Mouse (Mus musculus): ENCODE measurements around the gene Noc2l. TPM values are rescaled to one million over a fixed set of nuclear protein-coding genes. Genes with fewer than 3 reads are reported as not detected.

Noc2l gene
- polyA plus RNA-seq, 1 experiment from 2014 or later = 53.6 TPM

DNA sequence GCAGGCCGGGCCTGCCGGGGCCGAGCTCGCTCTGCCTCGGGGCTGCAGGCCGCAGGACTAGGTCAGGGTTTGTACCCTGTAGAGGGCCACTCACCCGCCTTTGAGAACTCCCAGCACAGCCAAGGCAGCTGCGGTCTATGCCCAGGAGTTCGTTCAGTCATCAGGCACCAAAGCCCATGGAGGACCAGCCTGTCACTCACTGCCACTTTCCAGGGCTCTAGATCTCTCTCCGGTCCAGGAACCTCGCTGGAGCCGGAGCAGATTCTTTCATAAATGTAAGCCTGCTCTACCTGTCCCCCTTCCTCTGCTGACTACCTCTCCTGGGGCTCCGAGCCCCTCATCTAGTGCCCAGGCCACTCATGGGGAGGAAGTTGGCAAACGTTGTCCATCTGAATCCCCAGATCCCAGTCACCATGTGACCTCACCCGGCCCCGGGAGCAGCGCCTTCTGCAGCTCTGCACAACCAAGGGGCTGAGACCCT, 1.7 kb upstream of the Noc2l start:
- 6% methylated on average over 17 of the region's 17 CpGs for WGBS
- H3K9ac ChIP-seq (ENCODE audit: low read length) = peak overlapping the region; percentile 79
- H3K9me3 ChIP-seq (replicated peaks; ENCODE audit: control insufficient read depth, low read length) = no peaks in the 10 kb centered on the region
- H3K4me1 ChIP-seq (ENCODE audit: control insufficient read depth, insufficient read depth, low read length) = peaks cover 9% of the 10 kb centered on the region
- no peak for ATAC-seq (ENCODE audit: insufficient read depth, low FRiP score)
- H3K27me3 ChIP-seq (ENCODE audit: control insufficient read depth, insufficient read depth, low read length) = no peaks in the 10 kb centered on the region
- H3K27ac ChIP-seq (ENCODE audit: low read length) = peak overlapping the region; percentile 0; the same call in 1 of the 2 replicates
- peak overlapping the region; percentile 95 for H3K4me3 ChIP-seq (replicated peaks; ENCODE audit: low read length)
- peak overlapping the region; percentile 76 for H3K4me2 ChIP-seq (ENCODE audit: low read depth, low read length)
- peaks cover 20% of the 10 kb centered on the region for H3K36me3 ChIP-seq (ENCODE audit: control insufficient read depth, insufficient read depth, low read length)

DNA sequence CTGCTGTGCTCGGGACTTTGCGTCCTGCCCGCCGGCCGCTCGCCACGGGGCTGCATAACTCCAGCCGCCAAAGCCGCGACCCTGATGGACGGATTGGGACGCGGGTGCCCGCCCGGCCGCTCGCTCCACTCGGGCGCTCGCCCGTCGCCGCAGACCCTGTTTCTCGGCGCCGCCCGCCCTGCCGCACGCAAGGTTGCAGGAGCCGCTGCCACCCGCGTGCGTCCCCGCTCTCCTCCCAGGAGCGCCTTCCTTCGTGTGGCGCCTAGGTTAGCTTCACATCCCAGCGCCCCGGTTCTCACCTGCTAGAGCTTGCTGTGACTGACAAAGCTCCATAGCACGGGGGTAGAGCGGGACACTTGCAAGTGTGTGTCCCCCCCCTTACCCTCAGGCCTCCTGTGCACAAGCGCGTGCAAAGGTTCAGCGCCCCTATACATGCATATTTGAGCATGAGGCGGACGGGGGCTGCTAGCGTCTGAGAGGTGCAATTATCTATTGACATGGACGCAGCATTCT, 1.1 kb upstream of the Noc2l start, which contains the start of gene Plekhn1:
Gene Plekhn1, minus strand, starts transcription at position 157 of the 513 bp plus-strand sequence.
- under 1% methylated on average over 37 of the region's 48 CpGs for WGBS
- H3K27ac ChIP-seq (ENCODE audit: low read length) = peak within 1 kb of the TSS; percentile 95
- H3K4me3 ChIP-seq (replicated peaks; ENCODE audit: low read length) = peak within 1 kb of the TSS; percentile 95
- peaks cover 8% of the 10 kb centered on the region for H3K4me1 ChIP-seq (ENCODE audit: control insufficient read depth, insufficient read depth, low read length)
- H3K4me2 ChIP-seq (ENCODE audit: low read depth, low read length) = peak within 1 kb of the TSS; percentile 76
- peaks cover 19% of the 10 kb centered on the region for H3K36me3 ChIP-seq (ENCODE audit: control insufficient read depth, insufficient read depth, low read length)
- no peak for ATAC-seq (ENCODE audit: insufficient read depth, low FRiP score)
- H3K9ac ChIP-seq (ENCODE audit: low read length) = peak within 1 kb of the TSS; percentile 79
- H3K9me3 ChIP-seq (replicated peaks; ENCODE audit: control insufficient read depth, low read length) = no peaks in the 10 kb centered on the region
- H3K27me3 ChIP-seq (ENCODE audit: control insufficient read depth, insufficient read depth, low read length) = no peaks in the 10 kb centered on the region

DNA sequence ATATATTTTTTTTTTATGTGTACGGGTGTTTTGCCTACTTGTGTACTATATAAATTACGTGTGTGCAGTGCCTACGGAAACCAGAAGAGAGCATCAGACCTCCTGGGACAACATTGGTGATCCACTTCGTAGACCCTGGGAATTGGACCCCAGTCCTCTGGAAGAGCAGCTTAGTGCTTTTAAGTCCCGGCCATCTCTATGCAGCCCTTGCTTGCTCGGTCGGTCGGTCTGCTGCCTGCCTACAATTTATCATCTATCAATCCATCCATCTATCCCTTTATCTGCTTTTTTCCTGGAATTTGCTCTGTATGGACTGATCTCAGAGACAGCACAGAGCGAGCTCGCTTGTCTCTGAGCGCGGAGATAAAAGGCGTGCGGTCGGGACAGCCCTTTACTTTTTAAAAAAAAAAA, 445 bp upstream of the Noc2l start:
- no peak for ATAC-seq (ENCODE audit: insufficient read depth, low FRiP score)

DNA sequence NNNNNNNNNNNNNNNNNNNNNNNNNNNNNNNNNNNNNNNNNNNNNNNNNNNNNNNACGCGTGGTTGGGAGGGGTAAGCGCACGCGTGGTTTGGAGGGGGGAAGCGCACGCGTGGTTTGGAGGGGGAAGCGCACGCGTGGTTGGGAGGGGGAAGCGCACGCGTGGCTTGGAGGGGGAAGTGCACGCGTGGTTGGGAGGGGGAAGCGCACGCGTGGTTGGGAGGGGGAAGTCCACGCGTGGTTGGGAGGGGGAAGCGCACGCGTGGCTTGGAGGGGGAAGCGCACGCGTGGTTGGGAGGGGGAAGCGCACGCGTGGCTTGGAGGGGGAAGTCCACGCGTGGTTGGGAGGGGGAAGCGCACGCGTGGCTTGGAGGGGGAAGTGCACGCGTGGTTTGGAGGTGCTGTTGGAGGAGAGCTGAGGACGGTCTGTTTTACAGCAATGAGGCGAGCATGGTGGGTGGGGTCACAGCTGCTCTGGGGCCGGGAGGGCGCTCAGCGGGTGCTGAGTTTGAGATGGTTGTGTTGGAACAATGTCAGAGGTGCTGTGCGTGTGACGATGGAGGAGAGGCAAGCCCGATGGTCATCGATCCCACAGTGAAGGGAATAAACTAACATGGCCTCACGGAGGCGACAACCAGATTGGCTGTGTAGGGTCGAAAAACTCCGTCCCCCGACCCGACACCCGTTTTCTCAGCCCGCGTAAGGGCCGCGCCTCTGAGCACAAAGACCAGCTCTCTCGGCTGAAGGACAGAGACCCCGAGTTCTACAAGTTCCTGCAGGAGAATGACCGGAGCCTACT, 1.0 kb downstream of the Noc2l start:
- Histone ChIP-seq H3K4me2 (ENCODE audit: low read depth, low read length) (peak overlapping the region; percentile 76), H3K4me3 (replicated peaks; ENCODE audit: low read length) (peak overlapping the region; percentile 95), H3K9ac (ENCODE audit: low read length) (peak overlapping the region; percentile 87), H3K36me3 (ENCODE audit: control insufficient read depth, insufficient read depth, low read length) (peaks cover 24% of the 10 kb centered on the region), H3K27ac (ENCODE audit: low read length) (peak overlapping the region; percentile 95; the same call in 1 of the 2 replicates), H3K9me3 (replicated peaks; ENCODE audit: control insufficient read depth, low read length) (no peaks in the 10 kb centered on the region), H3K4me1 (ENCODE audit: control insufficient read depth, insufficient read depth, low read length) (peaks cover 8% of the 10 kb centered on the region), H3K27me3 (ENCODE audit: control insufficient read depth, insufficient read depth, low read length) (no peaks in the 10 kb centered on the region)
- ATAC-seq (ENCODE audit: insufficient read depth, low FRiP score) = no peak
- 21% methylated on average over 55 of the region's 60 CpGs for WGBS

More for the DNA sequence above, 445 bp upstream of the Noc2l start:
- Histone ChIP-seq H3K27ac (ENCODE audit: low read length) (peak overlapping the region; percentile 95), H3K36me3 (ENCODE audit: control insufficient read depth, insufficient read depth, low read length) (peaks cover 20% of the 10 kb centered on the region), H3K9ac (ENCODE audit: low read length) (peak overlapping the region; percentile 68), H3K4me2 (ENCODE audit: low read depth, low read length) (peak overlapping the region; percentile 76), H3K4me3 (replicated peaks; ENCODE audit: low read length) (peak overlapping the region; percentile 95), H3K27me3 (ENCODE audit: control insufficient read depth, insufficient read depth, low read length) (no peaks in the 10 kb centered on the region), H3K4me1 (ENCODE audit: control insufficient read depth, insufficient read depth, low read length) (peaks cover 8% of the 10 kb centered on the region), H3K9me3 (replicated peaks; ENCODE audit: control insufficient read depth, low read length) (no peaks in the 10 kb centered on the region)
- under 1% methylated on average over 15 of the region's 15 CpGs for WGBS

DNA sequence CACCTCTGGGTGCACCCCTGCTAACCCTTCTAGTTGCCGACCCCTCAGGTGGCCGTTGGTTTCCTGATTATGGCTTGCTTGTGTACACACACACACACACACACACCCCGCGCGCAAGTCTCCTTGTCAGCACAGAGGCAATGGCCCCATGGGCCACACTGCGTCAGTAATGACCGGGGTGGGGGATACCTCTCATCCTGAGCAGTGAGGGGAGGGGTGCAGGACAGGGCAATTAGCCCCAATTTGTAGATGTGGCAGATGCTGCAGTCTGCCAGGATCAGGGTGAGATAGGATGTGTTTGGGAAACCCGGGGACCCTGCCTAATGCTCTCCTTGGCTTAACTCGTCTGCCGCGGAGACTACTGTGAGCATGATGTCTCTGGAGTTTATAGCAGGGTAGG, 13.8 kb downstream of the Noc2l start:
- Histone ChIP-seq H3K27ac (ENCODE audit: low read length) (no peak overlapping the region), H3K4me1 (ENCODE audit: control insufficient read depth, insufficient read depth, low read length) (peaks cover 4% of the 10 kb centered on the region; the same call in 1 of the 2 replicates), H3K4me3 (replicated peaks; ENCODE audit: low read length) (no peak overlapping the region), H3K9ac (ENCODE audit: low read length) (no peak overlapping the region), H3K9me3 (replicated peaks; ENCODE audit: control insufficient read depth, low read length) (no peaks in the 10 kb centered on the region), H3K27me3 (ENCODE audit: control insufficient read depth, insufficient read depth, low read length) (peaks cover 14% of the 10 kb centered on the region), H3K4me2 (ENCODE audit: low read depth, low read length) (no peak overlapping the region), H3K36me3 (ENCODE audit: control insufficient read depth, insufficient read depth, low read length) (peaks cover 6% of the 10 kb centered on the region; the same call in 1 of the 2 replicates)
- WGBS = 59% methylated on average over 11 of the region's 11 CpGs
- ATAC-seq (ENCODE audit: insufficient read depth, low FRiP score) = peak; percentile 14; the same call in 1 of the 2 replicates

DNA sequence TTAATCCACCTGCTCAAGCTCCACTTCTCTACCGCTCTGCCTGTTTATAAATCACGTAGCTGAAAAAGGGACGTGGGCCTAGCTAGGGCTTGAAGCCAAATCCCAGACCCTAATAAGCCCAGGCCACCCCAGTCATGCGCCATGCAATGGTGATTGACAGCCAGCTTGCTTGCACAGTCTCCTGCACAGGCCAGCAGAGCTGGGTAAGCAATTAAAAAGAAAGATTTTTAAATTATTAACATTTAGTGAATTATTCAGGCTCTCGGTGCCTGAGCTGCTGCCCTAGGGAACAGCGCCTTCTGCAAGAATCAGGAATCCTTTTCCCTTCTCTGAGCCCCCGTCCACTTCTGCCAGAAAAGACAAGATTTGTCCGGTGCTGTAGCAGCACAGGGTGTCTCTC, 15.3 kb downstream of the Noc2l start:
- 51% methylated on average over 8 of the region's 8 CpGs for WGBS
- H3K36me3 ChIP-seq (ENCODE audit: control insufficient read depth, insufficient read depth, low read length) = peaks cover 3% of the 10 kb centered on the region; the same call in 1 of the 2 replicates
- no peak for ATAC-seq (ENCODE audit: insufficient read depth, low FRiP score)

DNA sequence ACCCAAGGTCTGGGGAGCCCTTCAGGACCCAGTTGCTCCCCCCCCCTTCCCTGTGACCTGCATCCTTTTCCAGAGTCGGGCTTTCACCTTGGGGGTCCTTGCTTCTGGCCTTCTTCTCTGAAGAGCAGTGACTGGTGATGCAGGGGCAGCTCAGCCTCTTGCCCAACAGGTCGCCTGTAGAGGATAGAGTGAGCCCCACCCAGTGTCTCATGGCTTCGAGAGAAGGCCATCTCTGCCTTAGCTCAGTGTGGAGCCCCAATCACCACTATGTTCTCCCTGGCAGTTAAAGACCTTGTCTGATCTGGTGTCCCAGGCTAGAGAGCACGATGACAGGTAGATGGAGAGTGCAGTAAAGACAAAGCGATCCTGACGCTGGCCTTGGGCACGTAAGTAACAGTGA, 16.3 kb downstream of the Noc2l start:
- WGBS = 34% methylated on average over 7 of the region's 7 CpGs
- Histone ChIP-seq H3K27me3 (ENCODE audit: control insufficient read depth, insufficient read depth, low read length) (peaks cover 27% of the 10 kb centered on the region), H3K4me1 (ENCODE audit: control insufficient read depth, insufficient read depth, low read length) (peaks cover 8% of the 10 kb centered on the region; the same call in 1 of the 2 replicates), H3K36me3 (ENCODE audit: control insufficient read depth, insufficient read depth, low read length) (no peaks in the 10 kb centered on the region), H3K4me3 (replicated peaks; ENCODE audit: low read length) (no peak overlapping the region), H3K4me2 (ENCODE audit: low read depth, low read length) (no peak overlapping the region), H3K9ac (ENCODE audit: low read length) (no peak overlapping the region), H3K9me3 (replicated peaks; ENCODE audit: control insufficient read depth, low read length) (no peaks in the 10 kb centered on the region), H3K27ac (ENCODE audit: low read length) (no peak overlapping the region)
- ATAC-seq (ENCODE audit: insufficient read depth, low FRiP score) = no peak

More for the DNA sequence above, 15.3 kb downstream of the Noc2l start:
- Histone ChIP-seq H3K9me3 (replicated peaks; ENCODE audit: control insufficient read depth, low read length) (no peaks in the 10 kb centered on the region), H3K27ac (ENCODE audit: low read length) (no peak overlapping the region), H3K4me1 (ENCODE audit: control insufficient read depth, insufficient read depth, low read length) (peaks cover 8% of the 10 kb centered on the region; the same call in 1 of the 2 replicates), H3K9ac (ENCODE audit: low read length) (no peak overlapping the region), H3K4me2 (ENCODE audit: low read depth, low read length) (no peak overlapping the region), H3K27me3 (ENCODE audit: control insufficient read depth, insufficient read depth, low read length) (peaks cover 27% of the 10 kb centered on the region), H3K4me3 (replicated peaks; ENCODE audit: low read length) (no peak overlapping the region)

DNA sequence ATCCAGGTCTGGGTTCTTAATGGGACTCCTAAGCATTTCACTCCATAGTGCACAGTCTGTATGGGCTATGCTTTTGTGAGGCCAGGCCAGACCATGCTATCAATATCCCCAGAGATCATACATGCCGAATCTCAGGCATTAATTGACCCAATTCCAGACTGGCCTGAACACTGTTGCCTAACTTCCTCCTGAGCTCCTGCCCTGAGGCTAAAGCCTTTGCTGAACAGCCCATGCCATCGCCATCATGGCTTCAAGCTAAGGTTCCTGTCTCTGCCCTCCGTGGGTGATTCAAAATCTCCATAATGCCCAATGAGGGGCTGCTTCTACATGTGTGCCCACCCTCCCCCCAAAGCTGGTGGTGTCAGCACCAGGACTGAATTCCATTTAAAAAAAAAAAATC, 16.8 kb downstream of the Noc2l start:
- no peaks in the 10 kb centered on the region for H3K9me3 ChIP-seq (replicated peaks; ENCODE audit: control insufficient read depth, low read length)
- 34% methylated on average over 3 of the region's 3 CpGs for WGBS
- H3K4me3 ChIP-seq (replicated peaks; ENCODE audit: low read length) = no peak overlapping the region
- H3K4me1 ChIP-seq (ENCODE audit: control insufficient read depth, insufficient read depth, low read length) = peaks cover 8% of the 10 kb centered on the region; the same call in 1 of the 2 replicates
- H3K9ac ChIP-seq (ENCODE audit: low read length) = no peak overlapping the region
- H3K4me2 ChIP-seq (ENCODE audit: low read depth, low read length) = no peak overlapping the region
- peaks cover 27% of the 10 kb centered on the region for H3K27me3 ChIP-seq (ENCODE audit: control insufficient read depth, insufficient read depth, low read length)
- H3K36me3 ChIP-seq (ENCODE audit: control insufficient read depth, insufficient read depth, low read length) = no peaks in the 10 kb centered on the region
- ATAC-seq (ENCODE audit: insufficient read depth, low FRiP score) = no peak
- H3K27ac ChIP-seq (ENCODE audit: low read length) = no peak overlapping the region

DNA sequence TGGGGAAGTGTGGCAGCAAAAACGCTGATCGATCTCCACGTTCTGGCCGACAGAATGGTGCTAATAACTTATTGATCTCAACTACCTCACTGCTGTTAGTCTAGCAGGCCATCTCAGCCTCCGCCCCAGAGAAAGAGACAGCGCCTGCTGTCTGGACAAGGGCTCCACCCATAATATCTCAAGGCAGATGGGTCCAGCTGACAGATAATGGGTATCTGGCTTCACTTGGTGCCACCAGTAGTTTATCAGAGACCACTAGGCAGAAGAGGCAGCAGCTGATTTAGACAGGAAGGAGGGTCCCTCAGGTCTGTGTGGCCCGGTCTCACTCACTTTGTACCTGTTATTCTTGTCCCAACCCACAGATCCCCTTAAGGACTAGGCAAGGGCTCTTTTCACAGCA, 17.2 kb downstream of the Noc2l start:
- Histone ChIP-seq H3K27ac (ENCODE audit: low read length) (no peak overlapping the region), H3K4me3 (replicated peaks; ENCODE audit: low read length) (no peak overlapping the region), H3K27me3 (ENCODE audit: control insufficient read depth, insufficient read depth, low read length) (peaks cover 27% of the 10 kb centered on the region), H3K4me1 (ENCODE audit: control insufficient read depth, insufficient read depth, low read length) (peaks cover 8% of the 10 kb centered on the region; the same call in 1 of the 2 replicates), H3K9me3 (replicated peaks; ENCODE audit: control insufficient read depth, low read length) (no peaks in the 10 kb centered on the region), H3K9ac (ENCODE audit: low read length) (no peak overlapping the region), H3K4me2 (ENCODE audit: low read depth, low read length) (no peak overlapping the region), H3K36me3 (ENCODE audit: control insufficient read depth, insufficient read depth, low read length) (no peaks in the 10 kb centered on the region)
- 36% methylated on average over 7 of the region's 7 CpGs for WGBS
- ATAC-seq (ENCODE audit: insufficient read depth, low FRiP score) = peak; percentile 47; the same call in 1 of the 2 replicates
